Mouse (Mus musculus) left cerebral cortex, adult 11 months (tissue): ENCODE results near the gene Bbs12.

ENCODE experiments used
- DNase-seq: peaks from one replicate; pipeline ENCODE4 v3.0.0; 2022; ENCODE audit warnings: low spot score

The Bbs12 gene

DNA sequence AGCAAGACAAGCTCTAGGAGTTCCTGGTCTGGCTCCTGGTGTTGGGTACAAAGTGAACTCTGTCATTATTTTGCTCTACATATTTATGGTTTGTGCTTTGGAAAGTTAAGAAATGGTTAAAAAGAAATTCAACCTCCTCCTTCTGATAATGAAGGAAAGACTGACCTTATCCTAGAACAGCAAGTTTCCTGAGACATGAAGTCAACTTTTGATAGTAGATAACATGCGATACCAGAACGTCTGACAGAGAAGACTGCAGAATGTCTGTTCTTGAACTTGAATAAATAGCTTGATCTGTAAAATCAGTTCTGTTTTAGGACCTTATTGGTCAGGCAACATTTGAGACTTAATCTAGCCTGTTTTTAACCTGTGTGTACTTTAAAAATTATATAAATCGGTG, 14.3 kb downstream of the Bbs12 start:
- no peak for DNase-seq

DNA sequence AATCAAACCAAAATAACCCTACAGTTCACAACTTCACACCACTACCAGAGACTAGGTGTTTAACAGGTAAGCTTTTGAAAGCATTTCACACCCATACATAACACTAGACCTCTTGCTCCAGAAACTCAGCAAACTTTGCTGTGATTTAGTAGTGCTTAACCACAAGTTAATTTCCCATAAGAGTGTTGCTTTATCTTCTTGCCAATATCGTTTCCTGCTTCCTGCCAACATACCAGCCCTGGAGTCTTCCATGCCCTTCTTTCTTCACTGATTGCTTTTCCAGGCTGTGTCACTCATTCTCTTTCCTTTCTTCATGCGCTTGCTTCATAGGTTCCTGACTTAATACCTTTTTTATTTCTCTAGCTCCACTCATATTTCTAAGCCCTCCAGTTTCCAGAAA, 16.1 kb downstream of the Bbs12 start:
- no peak for DNase-seq

DNA sequence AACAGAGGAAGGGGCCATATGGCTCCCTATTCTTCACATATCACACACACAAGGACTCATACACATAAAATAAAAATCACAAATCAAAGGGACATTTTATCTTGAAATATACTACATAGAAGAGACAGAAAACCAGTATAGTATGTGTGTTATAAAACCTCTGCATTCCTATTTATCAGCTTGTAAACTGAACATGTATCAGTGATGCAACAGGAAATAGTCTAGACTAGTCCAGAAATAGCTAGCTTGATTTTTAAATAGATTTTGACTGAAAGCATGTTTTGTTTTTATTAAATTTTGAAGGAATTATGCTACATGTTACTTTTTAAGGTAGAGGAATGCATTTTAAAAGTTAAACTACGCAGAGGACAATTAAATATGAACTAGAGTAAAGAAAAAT, 17.6 kb downstream of the Bbs12 start:
- DNase-seq, result no peak

DNA sequence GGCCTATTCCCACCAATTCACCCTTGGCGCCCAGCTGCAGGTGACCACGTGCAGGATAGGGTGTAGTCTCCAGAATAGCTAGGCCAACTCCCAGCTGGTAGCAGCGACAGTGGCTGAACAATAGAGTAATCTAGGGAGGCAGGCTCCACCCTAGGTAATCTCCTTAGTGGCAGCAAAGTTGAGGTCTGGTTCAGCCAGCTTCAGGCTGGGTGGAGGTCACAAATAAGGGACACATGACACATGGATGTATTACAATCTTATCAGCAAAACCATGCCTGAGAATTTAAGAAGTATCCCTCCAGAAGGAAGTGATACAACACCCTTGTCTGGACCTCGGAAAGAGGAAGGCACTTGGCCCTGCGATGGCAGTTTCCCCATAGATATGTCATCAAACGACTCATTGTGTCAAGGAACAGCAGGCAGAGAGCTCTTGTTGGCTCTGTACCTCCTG, 19.7 kb downstream of the Bbs12 start:
- no peak for DNase-seq

DNA sequence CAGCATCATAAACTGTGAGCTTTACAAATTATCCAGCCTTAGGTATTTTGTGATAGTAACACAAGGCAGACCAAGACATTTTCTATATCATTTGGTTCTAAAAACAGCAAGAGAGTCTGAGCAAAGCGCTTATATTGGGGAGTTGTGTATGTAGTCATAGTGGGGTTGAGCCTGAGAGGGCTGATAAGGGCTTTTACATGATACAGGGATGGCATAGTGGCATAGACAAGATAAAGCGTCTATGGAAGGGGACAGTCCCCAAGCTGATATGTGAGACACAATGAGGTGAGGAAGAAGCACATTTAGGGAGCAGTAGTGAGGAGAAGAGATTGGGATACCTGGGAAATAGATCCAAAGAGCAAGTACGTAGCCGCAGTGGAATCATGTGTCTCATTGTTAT, 21.7 kb downstream of the Bbs12 start:
- DNase-seq, result no peak

DNA sequence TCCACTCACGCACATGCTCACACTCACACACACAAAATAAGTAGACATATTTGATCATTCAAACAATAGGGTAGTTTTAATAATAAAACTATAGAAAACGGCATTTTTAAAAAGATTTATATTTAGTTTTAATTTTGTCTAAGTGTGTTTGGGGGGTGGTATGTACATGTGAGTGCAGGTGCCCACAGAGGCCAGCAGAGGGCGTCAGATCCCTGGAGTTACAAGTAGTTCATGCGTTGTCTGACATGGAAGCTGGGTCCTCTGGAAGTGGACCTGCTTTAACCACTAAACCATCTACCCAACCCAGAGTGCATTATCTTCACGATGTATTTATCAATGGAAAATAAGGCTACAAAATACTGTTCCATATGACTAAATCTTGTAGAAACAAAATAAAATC, 28.8 kb downstream of the Bbs12 start:
- DNase-seq, result no peak

DNA sequence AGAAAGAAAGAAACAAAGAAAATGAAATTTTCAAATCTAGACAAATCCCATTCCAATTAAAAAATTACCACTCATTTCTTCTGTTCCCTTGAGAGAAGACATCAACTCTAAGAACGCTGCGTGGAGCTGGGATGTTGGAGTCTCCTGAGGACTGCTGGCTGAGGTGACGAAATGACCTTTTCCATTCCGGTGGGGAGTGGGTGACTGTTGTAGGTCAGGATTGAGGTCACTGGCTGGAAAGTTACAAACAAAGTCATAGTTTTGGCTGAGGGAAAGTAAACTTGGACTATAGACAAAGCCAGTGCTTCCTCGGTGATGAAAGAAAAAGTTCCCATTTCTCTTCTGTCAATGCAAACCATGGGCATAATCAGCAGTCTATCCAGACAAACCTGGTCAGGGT, 30.5 kb downstream of the Bbs12 start:
- DNase-seq, result no peak

DNA sequence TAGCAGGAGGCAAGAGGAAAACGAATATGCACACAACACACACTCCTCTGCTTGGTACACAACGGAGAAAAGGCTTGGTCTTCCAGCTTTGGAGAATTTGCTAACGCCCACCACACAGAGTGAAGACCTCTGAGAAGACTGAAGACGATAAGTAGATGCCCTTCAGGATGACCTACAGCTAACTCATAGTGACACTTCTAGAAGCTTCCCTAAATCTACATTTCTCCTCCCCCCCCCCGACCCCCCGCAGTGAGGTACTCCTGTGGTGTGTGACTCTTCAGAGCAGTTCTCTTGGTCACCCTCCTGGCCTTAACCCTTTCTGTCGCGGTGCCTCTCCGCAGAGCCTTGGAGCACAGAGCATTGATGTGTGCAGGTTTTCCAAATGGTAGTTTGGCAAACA, 35.3 kb downstream of the Bbs12 start:
- no peak for DNase-seq

DNA sequence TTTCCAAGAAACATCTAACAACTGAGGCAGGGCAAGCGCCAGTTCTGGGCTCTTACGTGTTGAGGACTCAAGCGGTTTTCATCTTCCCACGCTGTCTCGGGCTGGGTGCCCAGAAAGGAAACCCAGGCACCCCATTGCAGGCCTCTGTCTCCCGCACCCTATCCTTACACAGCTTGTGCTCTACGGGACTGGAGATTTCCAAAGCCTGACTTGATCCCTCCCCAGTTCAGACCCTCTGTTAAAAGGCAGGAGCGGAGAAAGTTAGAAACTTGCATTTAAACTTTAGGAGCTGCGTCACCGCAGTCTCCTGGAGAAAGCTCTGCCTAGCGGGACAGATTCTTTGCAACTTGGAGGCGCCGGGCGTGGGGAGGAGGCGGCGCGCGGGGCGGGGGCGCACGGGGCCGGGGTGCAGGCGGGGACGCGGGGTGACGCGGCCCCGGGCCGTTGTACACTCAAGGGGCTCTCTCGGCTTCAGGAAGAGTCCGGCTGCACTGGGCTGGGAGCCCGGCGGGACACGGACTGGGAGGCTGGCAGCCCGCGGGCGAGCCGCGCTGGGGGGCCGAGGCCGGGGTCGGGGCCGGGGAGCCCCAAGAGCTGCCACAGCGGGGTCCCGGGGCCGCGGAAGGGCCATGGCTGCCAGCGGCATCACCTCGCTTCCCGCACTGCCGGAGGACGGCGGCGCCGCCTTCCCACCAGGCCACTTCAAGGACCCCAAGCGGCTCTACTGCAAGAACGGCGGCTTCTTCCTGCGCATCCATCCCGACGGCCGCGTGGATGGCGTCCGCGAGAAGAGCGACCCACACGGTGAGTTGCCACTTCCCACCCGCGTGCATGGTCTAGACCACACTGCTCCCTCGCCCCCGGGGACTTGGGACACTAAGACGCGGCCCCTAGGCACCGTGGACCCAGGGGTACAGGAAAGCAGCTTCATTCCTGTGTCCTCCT, 36.1 kb downstream of the Bbs12 start, which contains the start of gene Fgf2:
Gene Fgf2, plus strand, starts transcription at position 126 of the 945 bp plus-strand sequence.
- DNase-seq, result peak; percentile 12

DNA sequence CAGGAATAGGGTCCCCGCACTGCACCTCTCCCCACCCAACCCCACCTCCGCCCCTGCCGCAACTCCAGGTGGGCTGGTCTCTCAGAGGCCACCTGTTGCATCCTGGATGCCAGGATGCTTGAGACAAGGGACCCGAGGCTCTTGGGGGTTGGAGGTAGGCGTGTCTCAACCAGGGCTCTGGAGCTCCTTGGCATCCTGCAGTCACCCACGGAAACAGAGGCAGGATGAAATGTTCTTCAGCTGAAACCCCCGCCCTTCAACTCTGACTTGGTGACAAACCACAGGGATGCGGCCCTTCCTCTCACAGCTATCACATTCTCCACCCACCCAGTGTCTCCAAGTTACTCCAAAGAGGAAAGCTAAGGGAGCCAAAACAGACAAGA, 36.8 kb downstream of the Bbs12 start:
- no peak for DNase-seq

DNA sequence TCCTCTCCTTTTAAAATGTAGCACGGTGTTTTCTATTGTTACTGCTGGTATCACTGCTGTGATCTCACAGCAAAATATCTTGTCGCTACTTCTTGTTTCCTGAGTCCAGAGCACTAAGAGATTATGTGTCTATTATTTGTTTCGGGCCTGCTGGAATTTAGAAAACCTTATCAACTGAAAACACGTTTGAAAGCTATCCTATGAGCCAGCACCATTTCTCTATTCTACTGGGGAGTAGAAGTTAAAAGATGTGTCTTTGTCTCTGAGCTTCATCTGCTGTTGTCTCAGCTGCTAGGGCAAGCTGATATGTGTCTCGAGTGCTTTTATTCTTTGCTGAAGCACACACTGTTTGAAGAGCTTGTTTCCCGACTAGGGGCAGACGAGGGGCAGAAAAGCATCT, 38.0 kb downstream of the Bbs12 start:
- DNase-seq, result no peak

DNA sequence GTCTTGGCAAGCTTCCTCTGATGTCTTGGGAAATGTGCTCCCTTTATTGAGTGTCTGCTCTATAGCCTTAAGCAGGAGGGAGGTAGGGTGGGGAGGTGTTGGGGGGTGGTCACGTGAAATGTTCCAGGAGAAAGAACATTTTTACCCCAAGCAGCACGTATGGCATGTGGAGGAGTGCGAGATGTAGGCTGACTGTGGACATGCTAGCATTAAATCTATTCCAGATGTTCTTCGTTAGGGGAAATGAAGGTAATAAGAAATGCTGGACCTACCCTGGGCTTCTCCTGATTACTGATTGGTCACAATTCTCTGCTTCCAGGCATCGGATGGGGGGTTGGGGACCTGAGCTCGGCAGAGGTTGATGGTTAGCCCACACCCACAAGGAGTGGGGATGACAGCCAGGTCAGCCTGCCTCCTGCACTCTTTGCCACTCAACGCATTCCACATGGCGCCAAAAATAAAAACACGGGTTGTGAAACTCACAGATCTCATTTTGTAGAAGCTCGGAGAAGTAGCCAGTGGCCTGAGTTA, 41.7 kb downstream of the Bbs12 start:
- DNase-seq, result no peak

DNA sequence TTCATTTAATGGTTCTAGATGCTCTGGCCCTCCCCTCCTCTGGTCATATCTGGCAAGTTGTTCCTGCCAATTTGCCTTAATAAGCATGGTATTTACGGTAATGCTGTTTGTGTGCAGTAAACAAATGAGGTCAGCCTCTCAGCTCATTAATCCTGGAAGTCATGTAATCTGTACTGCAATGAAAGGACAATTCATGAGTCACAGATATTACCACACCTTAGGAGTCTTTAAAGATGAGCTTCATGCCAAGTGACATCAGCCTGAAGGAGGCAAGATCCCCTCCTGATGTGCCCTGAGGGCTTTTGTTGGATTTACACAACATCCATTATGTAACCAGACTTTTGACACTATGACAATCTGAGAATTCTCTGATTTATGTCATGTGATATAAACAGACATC, 42.4 kb downstream of the Bbs12 start:
- no peak for DNase-seq

DNA sequence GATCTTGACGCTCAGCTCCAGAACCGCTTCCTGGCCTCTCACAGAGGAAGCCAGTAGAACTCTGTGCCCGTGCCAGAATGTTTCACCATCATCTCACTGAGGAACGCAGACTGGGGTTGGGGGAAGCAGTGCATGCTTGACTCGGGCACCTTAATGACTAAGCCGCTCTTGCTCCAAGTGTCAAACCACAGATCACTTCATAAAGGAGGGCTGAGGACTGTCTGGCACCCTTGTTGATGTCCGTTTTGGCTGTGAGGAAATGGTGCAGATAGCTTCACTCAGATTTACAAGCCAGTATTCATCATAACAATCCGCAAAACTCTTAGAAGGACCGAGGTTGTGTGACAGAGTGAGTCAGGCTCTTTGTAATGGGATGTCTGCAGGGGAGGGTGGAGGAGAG, 48.4 kb downstream of the Bbs12 start:
- DNase-seq, result no peak

DNA sequence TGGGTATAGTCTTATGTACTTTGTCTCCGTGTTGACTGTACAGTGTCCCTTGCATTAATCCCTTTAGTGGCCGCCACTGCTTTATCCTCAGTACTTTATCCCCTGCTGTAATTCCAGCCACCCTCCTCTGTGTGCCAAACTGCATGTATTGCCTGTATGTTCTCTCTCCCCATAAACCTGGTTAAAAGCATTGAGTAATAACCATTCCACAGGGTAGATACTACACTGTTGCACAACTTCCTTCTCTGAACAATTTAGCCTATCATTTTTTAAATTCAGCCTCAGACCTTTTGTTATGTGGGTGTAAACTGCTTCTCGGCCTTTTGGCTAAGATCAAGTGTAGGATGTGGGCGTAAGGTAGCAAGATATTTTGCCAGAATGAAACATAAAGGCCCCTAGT, 52.8 kb downstream of the Bbs12 start:
- DNase-seq, result no peak

DNA sequence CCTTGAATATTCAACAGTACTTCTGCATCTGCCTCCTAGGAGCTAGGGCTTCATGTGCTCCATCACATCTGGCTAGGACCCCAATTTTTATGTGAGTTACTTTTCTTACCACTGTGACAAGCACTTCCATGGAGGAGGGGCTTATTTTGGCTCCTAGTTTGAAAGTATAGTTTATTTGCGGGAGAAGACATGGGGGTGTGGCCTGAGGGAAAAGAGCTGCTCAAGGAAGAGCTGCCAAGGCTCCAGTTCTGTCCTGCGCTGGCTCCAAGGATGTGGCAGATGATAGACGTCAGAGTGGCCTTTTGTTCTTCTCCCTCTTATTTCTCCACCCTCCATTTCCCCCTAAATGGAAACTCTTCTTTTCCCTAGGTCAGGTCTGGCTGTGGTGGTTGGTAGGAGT, 53.6 kb downstream of the Bbs12 start:
- DNase-seq, result no peak

DNA sequence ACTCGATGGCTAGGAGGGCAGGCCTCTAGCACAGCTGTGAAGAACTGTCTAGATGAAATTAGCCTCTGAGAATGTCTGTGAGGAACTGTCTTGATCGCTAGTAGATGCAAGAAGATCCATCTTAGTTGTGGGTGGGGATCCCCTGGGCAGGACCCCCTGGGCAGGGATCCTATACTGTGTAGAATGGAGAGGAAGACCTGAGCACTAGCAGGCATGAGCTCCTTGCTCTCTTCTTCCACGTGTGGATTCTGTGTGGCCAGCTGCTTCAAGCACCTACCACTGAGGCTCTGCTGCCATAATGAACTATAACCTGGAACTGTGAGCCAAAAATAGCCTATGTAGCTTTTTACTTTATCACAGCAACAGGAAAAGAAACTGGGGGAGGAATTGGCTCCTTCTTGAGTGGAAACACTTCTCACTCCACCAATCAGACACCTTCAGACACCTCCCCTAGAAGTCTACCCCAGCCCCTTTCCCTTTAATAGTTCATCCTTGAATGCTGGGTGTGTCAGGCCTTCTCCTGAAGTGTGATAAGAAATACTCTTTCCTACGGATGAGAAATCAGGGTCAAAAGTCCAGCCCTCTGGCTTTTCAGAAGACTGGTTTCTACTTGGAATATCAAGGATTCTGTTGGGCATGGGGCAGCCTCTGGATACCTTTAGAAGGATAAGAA, 54.2 kb downstream of the Bbs12 start:
- no peak for DNase-seq

DNA sequence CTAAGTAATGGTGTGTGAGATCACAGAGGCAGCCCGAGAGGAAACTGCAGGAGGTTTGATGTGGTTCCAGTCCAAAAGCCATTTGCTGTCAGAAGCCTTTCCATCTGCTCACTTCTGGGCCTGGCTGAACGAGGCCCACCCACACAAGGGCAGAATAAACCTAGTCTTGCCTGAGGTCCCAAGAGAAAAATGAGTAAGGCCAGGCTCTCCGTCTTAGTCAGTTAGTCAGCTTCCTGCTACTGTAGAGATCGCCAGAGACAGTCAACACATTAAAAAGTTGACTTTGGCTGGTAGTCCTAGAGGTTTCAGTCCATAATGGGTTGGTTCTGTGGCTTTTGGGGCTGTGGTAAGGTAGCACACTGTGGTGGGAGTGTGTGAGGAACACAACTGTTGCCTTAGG, 58.1 kb downstream of the Bbs12 start:
- DNase-seq, result no peak
